8 mouse cellular contexts compared by ENCODE assay signal in the genomic region with DNA sequence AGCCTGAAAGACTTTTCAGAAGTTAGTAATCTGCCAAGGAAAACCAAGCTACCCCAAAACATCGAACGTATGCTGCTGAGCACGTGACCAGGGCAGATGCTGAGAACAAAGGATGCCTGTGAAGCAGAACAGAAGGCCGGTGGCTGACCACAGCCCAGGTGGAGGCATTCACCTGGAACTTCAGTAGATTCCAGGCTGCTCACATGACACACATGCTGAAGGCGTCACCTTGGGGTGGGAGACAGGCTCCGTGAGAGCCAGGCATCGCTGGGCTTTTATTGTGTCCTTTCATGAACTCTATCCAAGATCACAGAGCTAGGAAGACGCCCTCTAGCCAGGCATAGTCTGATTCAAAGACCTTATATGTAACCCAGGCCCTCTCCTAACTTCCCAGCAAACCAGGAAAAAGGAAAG. TPM values are rescaled to one million over a fixed set of nuclear protein-coding genes. Genes with fewer than 3 reads are reported as not detected.
DNase-seq lines count a peak whose midpoint lies in the region; ATAC-seq and TF ChIP-seq lines count a peak whose summit lies in the region.

No protein-coding gene starts in this region.

- H3K4me2 ChIP-seq in heart, embryonic 15.5 days, result no peak overlapping the region
- peak overlapping the region; percentile 15; the same call in 1 of the 2 replicates for H3K4me2 ChIP-seq in stomach, postnatal 0 days (replicated peaks; ENCODE audit: low read depth)

- peaks cover 10% of the 10 kb centered on the region for H3K4me1 ChIP-seq in testis, adult 2 months (ENCODE audit: control insufficient read depth, insufficient read depth, low read length)
- peaks cover 47% of the 10 kb centered on the region for H3K4me1 ChIP-seq in heart, embryonic 15.5 days (replicated peaks)
- H3K4me1 ChIP-seq in stomach, postnatal 0 days (replicated peaks; ENCODE audit: control insufficient read depth, insufficient read depth), result peaks cover 29% of the 10 kb centered on the region

- H3K4me3 ChIP-seq in testis, adult 2 months (ENCODE audit: control insufficient read depth, low read depth, low read length), result no peak overlapping the region
- H3K4me3 ChIP-seq in heart, embryonic 15.5 days, result no peak overlapping the region
- no peak overlapping the region for H3K4me3 ChIP-seq in stomach, postnatal 0 days (ENCODE audit: low read depth, low read length)

- 67% methylated on average over 8 of the region's 8 CpGs for WGBS in heart, embryonic 15.5 days
- 40% methylated on average over 8 of the region's 8 CpGs for WGBS in stomach, postnatal 0 days

- peak overlapping the region; percentile 70 for H3K27ac ChIP-seq in testis, adult 2 months (ENCODE audit: control insufficient read depth, insufficient read depth, low read depth, low read length)
- H3K27ac ChIP-seq in heart, embryonic 15.5 days, result peak overlapping the region; percentile 35
- peak overlapping the region; percentile 82 for H3K27ac ChIP-seq in stomach, postnatal 0 days (replicated peaks)

- H3K36me3 ChIP-seq in testis, adult 2 months (ENCODE audit: control insufficient read depth, insufficient read depth, low read length), result no peaks in the 10 kb centered on the region
- no peaks in the 10 kb centered on the region for H3K36me3 ChIP-seq in heart, embryonic 15.5 days
- no peaks in the 10 kb centered on the region for H3K36me3 ChIP-seq in stomach, postnatal 0 days (ENCODE audit: control insufficient read depth, insufficient read depth, low read length)

- no peak overlapping the region for H3K9ac ChIP-seq in heart, embryonic 15.5 days
- no peak overlapping the region for H3K9ac ChIP-seq in stomach, postnatal 0 days (ENCODE audit: low read length)

- no peak for ATAC-seq in heart, embryonic 15.5 days (replicated peaks; ENCODE audit: insufficient number of reproducible peaks, insufficient read depth, low FRiP score, low read depth)
- ATAC-seq in stomach, postnatal 0 days (ENCODE audit: low FRiP score, low TSS enrichment), result peak; percentile 58; the same call in 1 of the 2 replicates
- no peak for ATAC-seq in frontal cortex, adult (ENCODE audit: low TSS enrichment)

- no peaks in the 10 kb centered on the region for H3K9me3 ChIP-seq in heart, embryonic 15.5 days (replicated peaks)
- no peaks in the 10 kb centered on the region for H3K9me3 ChIP-seq in stomach, postnatal 0 days (ENCODE audit: control insufficient read depth, low read length)

- TF ChIP-seq CTCF in testis, adult 2 months (IDR thresholded peaks at IDR 0.05; ENCODE audit: control insufficient read depth, insufficient read depth, insufficient replicate concordance, low read depth, low read length), result no peak
- no peak for TF ChIP-seq CTCF in stomach, postnatal 0 days (IDR thresholded peaks at IDR 0.05; ENCODE audit: low read depth)

- DNase-seq in testis, postnatal 14 days (ENCODE audit: low spot score), result no peak
- peak; percentile 47 to 70 for DNase-seq in kidney, postnatal 4 days
- DNase-seq in stomach, postnatal 0 days (ENCODE audit: low spot score), result peak; percentile 66
- DNase-seq in gastrocnemius, postnatal 4 days (ENCODE audit: low spot score in 2 of 2), result no peak
- no peak for DNase-seq in layer of hippocampus, adult 9-10 months (ENCODE audit: low spot score)

- TF ChIP-seq POLR2A in testis, adult 2 months (IDR thresholded peaks at IDR 0.05; ENCODE audit: control insufficient read depth, low read depth, low read length), result no peak

- H3K27me3 ChIP-seq in testis, adult 2 months (ENCODE audit: control insufficient read depth, insufficient read depth, low read length), result no peaks in the 10 kb centered on the region; the same call in 1 of the 2 replicates
- 0 out of 2 replicates have a peak, but pooled peaks cover under 1% of the 10 kb centered on the region for H3K27me3 ChIP-seq in heart, embryonic 15.5 days
- no peaks in the 10 kb centered on the region for H3K27me3 ChIP-seq in stomach, postnatal 0 days (ENCODE audit: control insufficient read depth, insufficient read depth, low read length)

- TF ChIP-seq EP300 in stomach, postnatal 0 days (optimal IDR thresholded peaks at IDR 0.05), result no peak

RNA-seq across cellular contexts. Expression of gene Myof, which starts 17.2 kb away (rescaled TPM):
- 1.7 and 3.6 TPM in 2 replicates for polyA plus RNA-seq in testis, adult 2 months (2012; rRNA removed)
- 5.5 and 7.8 TPM in 2 replicates for polyA plus RNA-seq in heart, embryonic 15.5 days (2015; fragmentation: Nextera tagmentation; extraction: Ambion mirVana)
- 14.3 and 14.6 TPM in 2 replicates for polyA plus RNA-seq in stomach, postnatal 0 days (2015; fragmentation: Nextera tagmentation; extraction: Ambion mirVana)
- total RNA-seq in gastrocnemius, postnatal 4 days (2021), result 10 to 100 TPM; 20.7 to 21.8 TPM

RNA-seq across cellular contexts. Expression of gene Cep55, which starts 28.6 kb away (rescaled TPM):
- polyA plus RNA-seq in testis, adult 2 months (2012; rRNA removed), result 9.6 and 11.6 TPM in 2 replicates
- polyA plus RNA-seq in heart, embryonic 15.5 days (2015; fragmentation: Nextera tagmentation; extraction: Ambion mirVana), result 24.6 and 26.4 TPM in 2 replicates
- 7.0 and 8.7 TPM in 2 replicates for polyA plus RNA-seq in stomach, postnatal 0 days (2015; fragmentation: Nextera tagmentation; extraction: Ambion mirVana)
- total RNA-seq in gastrocnemius, postnatal 4 days (2021), result 1 to 10 TPM; 7.0 to 8.1 TPM

Comparison
In these comparisons a context has a peak if more than half of its experiments do, and no peak if none do; other contexts are left out.
1. DNase-seq: peak in kidney, postnatal 4 days (2 of 2) and stomach, postnatal 0 days (single experiment); none in testis, postnatal 14 days (single experiment), gastrocnemius, postnatal 4 days (0 of 2) and layer of hippocampus, adult 9-10 months (single experiment).
2. Peak in every context shown above with its lines, with median percentiles within 50 percentile points of each other: H3K27ac ChIP-seq.